Mouse (Mus musculus): ENCODE measurements at regions not wholly inside any gene's neighbourhood (a gene's known extent, or its start where the extent isn't known, plus 50 kb on each side); places are given as distances from the start of the nearest gene placed in this dataset.

GRCm38 (mm10) chr10:99644981-99645380 lies 114.5 kb downstream of the Csl start:
- WGBS, result 48% methylated on average over 2 of the region's 2 CpGs
- Histone ChIP-seq H3K27ac (no peak overlapping the region), H3K9ac (replicated peaks) (no peak overlapping the region), H3K27me3 (0 out of 2 replicates have a peak, but pooled peaks cover 3% of the 10 kb centered on the region), H3K4me1 (replicated peaks) (no peaks in the 10 kb centered on the region), H3K4me2 (replicated peaks) (no peak overlapping the region), H3K36me3 (no peaks in the 10 kb centered on the region), H3K9me3 (0 out of 2 replicates have a peak, but pooled peaks cover under 1% of the 10 kb centered on the region), H3K4me3 (replicated peaks) (no peak overlapping the region)
- ATAC-seq, result no peak

- Histone ChIP-seq H3K9me3 (0 out of 2 replicates have a peak, but pooled peaks cover 3% of the 10 kb centered on the region), H3K4me3 (replicated peaks) (no peak overlapping the region), H3K27me3 (no peaks in the 10 kb centered on the region), H3K4me1 (replicated peaks) (no peaks in the 10 kb centered on the region), H3K36me3 (no peaks in the 10 kb centered on the region), H3K4me2 (replicated peaks) (no peak overlapping the region), H3K9ac (replicated peaks) (no peak overlapping the region), H3K27ac (no peak overlapping the region)
- WGBS, result 87% methylated on average over 1 of the region's 1 CpGs
- no peak for ATAC-seq
These were observed 107.4 kb downstream of the Csl start for GRCm38 (mm10) chr10:99652011-99652410.

GRCm38 (mm10) chr10:99654284-99654683 lies 105.2 kb downstream of the Csl start:
- Histone ChIP-seq H3K27me3 (no peaks in the 10 kb centered on the region), H3K36me3 (no peaks in the 10 kb centered on the region), H3K9ac (replicated peaks) (no peak overlapping the region), H3K27ac (no peak overlapping the region), H3K4me1 (replicated peaks) (no peaks in the 10 kb centered on the region), H3K4me3 (replicated peaks) (no peak overlapping the region), H3K9me3 (0 out of 2 replicates have a peak, but pooled peaks cover 3% of the 10 kb centered on the region), H3K4me2 (replicated peaks) (no peak overlapping the region)
- ATAC-seq, result no peak
- 84% methylated on average over 4 of the region's 4 CpGs for WGBS

- Histone ChIP-seq H3K27ac (no peak overlapping the region), H3K4me1 (replicated peaks) (no peaks in the 10 kb centered on the region), H3K27me3 (no peaks in the 10 kb centered on the region), H3K9me3 (no peaks in the 10 kb centered on the region), H3K4me2 (replicated peaks) (no peak overlapping the region), H3K9ac (replicated peaks) (no peak overlapping the region), H3K36me3 (no peaks in the 10 kb centered on the region), H3K4me3 (replicated peaks) (no peak overlapping the region)
- no peak for ATAC-seq
- WGBS, result 80% methylated on average over 3 of the region's 3 CpGs
These were observed 82.8 kb downstream of the Csl start for GRCm38 (mm10) chr10:99676557-99677098.

- 72% methylated on average over 9 of the region's 9 CpGs for WGBS
- ATAC-seq, result no peak
- Histone ChIP-seq H3K4me1 (replicated peaks) (peaks cover 9% of the 10 kb centered on the region; the same call in 1 of the 2 replicates), H3K9ac (replicated peaks) (no peak overlapping the region), H3K36me3 (no peaks in the 10 kb centered on the region), H3K27ac (no peak overlapping the region), H3K9me3 (no peaks in the 10 kb centered on the region), H3K27me3 (no peaks in the 10 kb centered on the region), H3K4me2 (replicated peaks) (no peak overlapping the region), H3K4me3 (replicated peaks) (no peak overlapping the region)
These were observed 81.4 kb downstream of the Csl start for GRCm38 (mm10) chr10:99678096-99678495.

- 78% methylated on average over 6 of the region's 6 CpGs for WGBS
- peaks cover 15% of the 10 kb centered on the region; the same call in 1 of the 2 replicates for H3K4me1 ChIP-seq (replicated peaks)
- H3K27ac ChIP-seq, result no peak overlapping the region
- H3K4me3 ChIP-seq (replicated peaks), result no peak overlapping the region
- H3K9ac ChIP-seq (replicated peaks), result no peak overlapping the region
- no peak overlapping the region for H3K4me2 ChIP-seq (replicated peaks)
- no peaks in the 10 kb centered on the region for H3K27me3 ChIP-seq
- H3K9me3 ChIP-seq, result no peaks in the 10 kb centered on the region
- no peaks in the 10 kb centered on the region for H3K36me3 ChIP-seq
- ATAC-seq, result no peak
These were observed 79.6 kb downstream of the Csl start for GRCm38 (mm10) chr10:99679813-99680212.

GRCm38 (mm10) chr10:99681932-99682331 lies 77.5 kb downstream of the Csl start:
- peaks cover 15% of the 10 kb centered on the region; the same call in 1 of the 2 replicates for H3K4me1 ChIP-seq (replicated peaks)
- no peaks in the 10 kb centered on the region for H3K36me3 ChIP-seq
- no peaks in the 10 kb centered on the region for H3K9me3 ChIP-seq
- no peak overlapping the region for H3K4me2 ChIP-seq (replicated peaks)
- peak overlapping the region; percentile 49 for H3K27ac ChIP-seq
- no peak overlapping the region for H3K9ac ChIP-seq (replicated peaks)
- H3K27me3 ChIP-seq, result no peaks in the 10 kb centered on the region
- no peak overlapping the region for H3K4me3 ChIP-seq (replicated peaks)
- ATAC-seq, result peak; percentile 41; the same call in 1 of the 2 replicates
- WGBS, result 40% methylated on average over 4 of the region's 4 CpGs

GRCm38 (mm10) chr10:99682350-99682749 lies 77.1 kb downstream of the Csl start:
- Histone ChIP-seq H3K9me3 (no peaks in the 10 kb centered on the region), H3K9ac (replicated peaks) (no peak overlapping the region), H3K36me3 (no peaks in the 10 kb centered on the region), H3K27me3 (no peaks in the 10 kb centered on the region), H3K4me2 (replicated peaks) (no peak overlapping the region), H3K4me3 (replicated peaks) (no peak overlapping the region), H3K27ac (peak overlapping the region; percentile 49; the same call in 1 of the 2 replicates), H3K4me1 (replicated peaks) (peaks cover 15% of the 10 kb centered on the region; the same call in 1 of the 2 replicates)
- ATAC-seq, result peak; percentile 65; the same call in 1 of the 2 replicates
- WGBS, result 70% methylated on average over 9 of the region's 9 CpGs

- ATAC-seq, result peak; percentile 69; the same call in 1 of the 2 replicates
- Histone ChIP-seq H3K27ac (no peak overlapping the region; the same call in 1 of the 2 replicates), H3K27me3 (no peaks in the 10 kb centered on the region), H3K4me3 (replicated peaks) (no peak overlapping the region), H3K9me3 (no peaks in the 10 kb centered on the region), H3K4me1 (replicated peaks) (peaks cover 15% of the 10 kb centered on the region; the same call in 1 of the 2 replicates), H3K36me3 (no peaks in the 10 kb centered on the region), H3K9ac (replicated peaks) (no peak overlapping the region), H3K4me2 (replicated peaks) (no peak overlapping the region)
- 6% methylated on average over 3 of the region's 3 CpGs for WGBS
These were observed 76.1 kb downstream of the Csl start for GRCm38 (mm10) chr10:99683310-99683709.

- peaks cover 15% of the 10 kb centered on the region; the same call in 1 of the 2 replicates for H3K4me1 ChIP-seq (replicated peaks)
- 50% methylated on average over 5 of the region's 5 CpGs for WGBS
These were observed 73.5 kb downstream of the Csl start for GRCm38 (mm10) chr10:99685911-99686310.

GRCm38 (mm10) chr10:99687011-99687410 lies 72.4 kb downstream of the Csl start:
- Histone ChIP-seq H3K4me2 (replicated peaks) (no peak overlapping the region), H3K27ac (no peak overlapping the region), H3K9ac (replicated peaks) (no peak overlapping the region), H3K4me1 (replicated peaks) (peaks cover 12% of the 10 kb centered on the region; the same call in 1 of the 2 replicates), H3K9me3 (no peaks in the 10 kb centered on the region), H3K4me3 (replicated peaks) (no peak overlapping the region), H3K36me3 (no peaks in the 10 kb centered on the region), H3K27me3 (no peaks in the 10 kb centered on the region)
- WGBS, result 55% methylated on average over 4 of the region's 4 CpGs
- no peak for ATAC-seq

More at GRCm38 (mm10) chr10:99685911-99686310, 73.5 kb downstream of the Csl start:
- Histone ChIP-seq H3K4me2 (replicated peaks) (no peak overlapping the region), H3K27me3 (no peaks in the 10 kb centered on the region), H3K9ac (replicated peaks) (no peak overlapping the region), H3K36me3 (no peaks in the 10 kb centered on the region), H3K4me3 (replicated peaks) (no peak overlapping the region), H3K9me3 (no peaks in the 10 kb centered on the region), H3K27ac (no peak overlapping the region)
- ATAC-seq, result no peak

GRCm38 (mm10) chr10:99697696-99698095 lies 61.8 kb downstream of the Csl start:
- Histone ChIP-seq H3K27ac (no peak overlapping the region), H3K9ac (replicated peaks) (no peak overlapping the region), H3K4me2 (replicated peaks) (no peak overlapping the region), H3K4me3 (replicated peaks) (no peak overlapping the region), H3K4me1 (replicated peaks) (no peaks in the 10 kb centered on the region), H3K27me3 (no peaks in the 10 kb centered on the region), H3K9me3 (no peaks in the 10 kb centered on the region), H3K36me3 (no peaks in the 10 kb centered on the region)
- no peak for ATAC-seq
- 73% methylated on average over 8 of the region's 8 CpGs for WGBS

GRCm38 (mm10) chr10:99699498-99699897 lies 60.0 kb downstream of the Csl start:
- WGBS, result 46% methylated on average over 3 of the region's 3 CpGs
- no peaks in the 10 kb centered on the region for H3K27me3 ChIP-seq
- peak; percentile 56; the same call in 1 of the 2 replicates for ATAC-seq
- no peaks in the 10 kb centered on the region for H3K36me3 ChIP-seq
- no peaks in the 10 kb centered on the region for H3K9me3 ChIP-seq
- no peak overlapping the region for H3K4me2 ChIP-seq (replicated peaks)
- H3K27ac ChIP-seq, result no peak overlapping the region
- H3K4me1 ChIP-seq (replicated peaks), result no peaks in the 10 kb centered on the region
- H3K4me3 ChIP-seq (replicated peaks), result no peak overlapping the region
- H3K9ac ChIP-seq (replicated peaks), result no peak overlapping the region
